Mouse (Mus musculus): Measurements from ENCODE around the gene Fcrls. TPM values are rescaled to one million over a fixed set of nuclear protein-coding genes. Genes with fewer than 3 reads are reported as not detected.

Gene Fcrls
- polyA plus RNA-seq, 1 experiment from 2014 or later, result 12.0 TPM

GRCm38 (mm10) chr3:87240909-87241308 is 22.6 kb downstream of the Fcrls start:
- ATAC-seq, result no peak

DNA sequence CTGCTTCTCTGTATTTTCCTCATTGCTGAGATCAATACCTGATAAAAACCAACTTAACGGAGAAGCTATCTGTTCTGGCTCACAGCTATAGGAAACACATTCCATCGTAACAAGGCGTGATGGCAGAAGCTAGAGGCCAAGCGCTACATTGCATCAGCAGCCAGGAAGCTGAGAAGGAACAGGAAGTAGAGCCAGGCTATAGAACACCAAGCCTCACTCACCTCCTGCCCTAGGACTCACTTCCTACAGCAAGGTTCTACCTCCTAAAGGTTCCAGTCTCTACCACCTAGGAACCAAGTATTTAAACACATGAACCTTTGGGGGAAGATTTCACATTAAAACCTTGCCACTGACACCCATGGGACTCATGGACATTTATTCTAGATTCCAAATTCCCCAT is 39.9 kb downstream of the Fcrls start:
- Histone ChIP-seq H3K36me3 (ENCODE audit: control insufficient read depth, insufficient read depth, low read length) (no peaks in the 10 kb centered on the region), H3K9ac (ENCODE audit: low read length) (no peak overlapping the region), H3K4me3 (ENCODE audit: low read depth, low read length) (no peak overlapping the region), H3K27ac (ENCODE audit: low read depth, low read length) (no peak overlapping the region), H3K4me1 (ENCODE audit: control insufficient read depth, insufficient read depth, low read length) (no peaks in the 10 kb centered on the region), H3K9me3 (replicated peaks; ENCODE audit: control insufficient read depth, low read length) (no peaks in the 10 kb centered on the region), H3K4me2 (ENCODE audit: low read length) (no peak overlapping the region), H3K27me3 (replicated peaks; ENCODE audit: control insufficient read depth, insufficient read depth, low read length) (no peaks in the 10 kb centered on the region)
- WGBS, result 96% methylated on average over 4 of the region's 4 CpGs
- DNase-seq (ENCODE audit: low spot score), result no peak
- ATAC-seq, result no peak

More at GRCm38 (mm10) chr3:87240909-87241308, 22.6 kb downstream of the Fcrls start:
- Histone ChIP-seq H3K9ac (ENCODE audit: low read length) (no peak overlapping the region), H3K27ac (ENCODE audit: low read depth, low read length) (no peak overlapping the region), H3K36me3 (ENCODE audit: control insufficient read depth, insufficient read depth, low read length) (no peaks in the 10 kb centered on the region), H3K9me3 (replicated peaks; ENCODE audit: control insufficient read depth, low read length) (no peaks in the 10 kb centered on the region), H3K4me3 (ENCODE audit: low read depth, low read length) (no peak overlapping the region), H3K4me2 (ENCODE audit: low read length) (no peak overlapping the region), H3K27me3 (replicated peaks; ENCODE audit: control insufficient read depth, insufficient read depth, low read length) (no peaks in the 10 kb centered on the region), H3K4me1 (ENCODE audit: control insufficient read depth, insufficient read depth, low read length) (no peaks in the 10 kb centered on the region)
- WGBS, result 78% methylated on average over 4 of the region's 4 CpGs
- no peak for DNase-seq (ENCODE audit: low spot score)

DNA sequence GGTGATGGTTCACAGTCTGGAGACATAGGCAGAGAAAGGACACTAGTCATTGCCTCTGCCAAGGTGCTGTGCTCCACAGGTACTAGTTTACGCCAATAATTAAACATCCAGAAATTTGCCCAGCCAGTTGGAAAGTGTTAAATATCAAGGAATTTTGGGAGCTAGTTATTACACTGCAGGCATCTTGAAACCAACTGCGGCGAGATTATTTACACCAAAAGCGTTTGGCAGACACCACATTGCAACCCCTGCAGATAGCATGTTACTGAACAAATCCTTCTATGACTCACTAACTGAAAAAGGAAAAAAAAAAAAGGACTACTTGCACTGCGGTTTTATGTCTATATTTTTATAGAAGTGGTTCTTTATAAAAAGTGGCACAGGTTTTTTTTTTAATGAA is 41.2 kb downstream of the Fcrls start:
- DNase-seq (ENCODE audit: low spot score), result no peak
- 83% methylated on average over 5 of the region's 5 CpGs for WGBS

GRCm38 (mm10) chr3:87215176-87215575 is 48.4 kb downstream of the Fcrls start:
- H3K27ac ChIP-seq (ENCODE audit: low read depth, low read length), result no peak overlapping the region
- no peak overlapping the region for H3K4me3 ChIP-seq (ENCODE audit: low read depth, low read length)
- no peaks in the 10 kb centered on the region for H3K4me1 ChIP-seq (ENCODE audit: control insufficient read depth, insufficient read depth, low read length)
- no peaks in the 10 kb centered on the region for H3K9me3 ChIP-seq (replicated peaks; ENCODE audit: control insufficient read depth, low read length)
- H3K27me3 ChIP-seq (replicated peaks; ENCODE audit: control insufficient read depth, insufficient read depth, low read length), result no peaks in the 10 kb centered on the region
- H3K36me3 ChIP-seq (ENCODE audit: control insufficient read depth, insufficient read depth, low read length), result no peaks in the 10 kb centered on the region
- DNase-seq (ENCODE audit: low spot score) (no peak), ATAC-seq (no peak)
- whole genome bisulfite sequencing, result 82% methylated on average over 11 of the region's 11 CpGs
- no peak overlapping the region for H3K9ac ChIP-seq (ENCODE audit: low read length)
- no peak overlapping the region for H3K4me2 ChIP-seq (ENCODE audit: low read length)

More for the DNA sequence above, 41.2 kb downstream of the Fcrls start:
- H3K27ac ChIP-seq (ENCODE audit: low read depth, low read length), result no peak overlapping the region
- H3K9me3 ChIP-seq (replicated peaks; ENCODE audit: control insufficient read depth, low read length), result no peaks in the 10 kb centered on the region
- H3K27me3 ChIP-seq (replicated peaks; ENCODE audit: control insufficient read depth, insufficient read depth, low read length), result no peaks in the 10 kb centered on the region
- no peaks in the 10 kb centered on the region for H3K4me1 ChIP-seq (ENCODE audit: control insufficient read depth, insufficient read depth, low read length)
- no peak overlapping the region for H3K9ac ChIP-seq (ENCODE audit: low read length)
- no peaks in the 10 kb centered on the region for H3K36me3 ChIP-seq (ENCODE audit: control insufficient read depth, insufficient read depth, low read length)
- no peak overlapping the region for H3K4me3 ChIP-seq (ENCODE audit: low read depth, low read length)
- H3K4me2 ChIP-seq (ENCODE audit: low read length), result no peak overlapping the region
- no peak for ATAC-seq

GRCm38 (mm10) chr3:87214221-87214864 is 49.2 kb downstream of the Fcrls start:
- DNase-seq (ENCODE audit: low spot score) (no peak), ATAC-seq (no peak)
- no peaks in the 10 kb centered on the region for H3K4me1 ChIP-seq (ENCODE audit: control insufficient read depth, insufficient read depth, low read length)
- H3K9ac ChIP-seq (ENCODE audit: low read length), result no peak overlapping the region
- H3K27me3 ChIP-seq (replicated peaks; ENCODE audit: control insufficient read depth, insufficient read depth, low read length), result no peaks in the 10 kb centered on the region
- H3K9me3 ChIP-seq (replicated peaks; ENCODE audit: control insufficient read depth, low read length), result no peaks in the 10 kb centered on the region
- no peak overlapping the region for H3K4me2 ChIP-seq (ENCODE audit: low read length)
- no peaks in the 10 kb centered on the region for H3K36me3 ChIP-seq (ENCODE audit: control insufficient read depth, insufficient read depth, low read length)
- no peak overlapping the region for H3K4me3 ChIP-seq (ENCODE audit: low read depth, low read length)
- 88% methylated on average over 19 of the region's 19 CpGs for WGBS
- H3K27ac ChIP-seq (ENCODE audit: low read depth, low read length), result no peak overlapping the region

DNA sequence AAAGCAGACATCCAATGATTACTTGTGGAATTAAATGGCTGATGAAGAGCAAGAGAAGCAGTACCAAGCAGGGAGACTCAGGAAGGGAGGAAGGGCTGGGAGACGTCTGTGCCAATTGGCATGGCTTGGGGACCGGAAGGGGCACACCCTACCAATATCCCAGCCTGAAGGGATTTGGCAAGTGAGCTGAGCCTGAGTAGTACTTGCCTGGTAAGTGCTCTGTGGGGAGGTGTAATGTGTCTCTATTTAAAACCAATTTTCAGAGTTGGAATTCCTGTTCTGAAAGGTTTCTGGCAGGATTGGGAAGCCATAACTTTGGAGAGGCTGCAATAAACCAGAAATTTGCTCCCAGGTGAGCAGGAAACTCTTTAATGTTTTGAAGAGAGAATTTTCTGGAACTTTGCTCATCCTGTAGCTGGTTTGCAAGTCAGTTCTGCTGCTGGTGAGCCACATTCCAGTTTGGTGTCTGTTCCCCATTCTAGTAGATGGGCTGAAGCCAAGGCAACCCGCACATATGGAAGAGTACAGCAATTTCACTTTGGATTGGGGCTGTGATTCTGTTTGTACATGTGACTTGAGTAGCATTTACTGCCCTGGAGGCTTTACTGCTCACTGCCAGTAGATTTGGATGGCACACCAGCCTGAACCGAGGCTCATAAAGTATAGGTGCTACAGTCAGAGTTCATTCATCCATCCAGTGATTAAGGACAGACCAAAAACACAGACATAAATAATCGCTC is 57.0 kb downstream of the Fcrls start:
- no peak overlapping the region for H3K27ac ChIP-seq (ENCODE audit: low read depth, low read length)
- no peak overlapping the region for H3K4me2 ChIP-seq (ENCODE audit: low read length)
- 86% methylated on average over 5 of the region's 5 CpGs for WGBS
- H3K9me3 ChIP-seq (replicated peaks; ENCODE audit: control insufficient read depth, low read length), result no peaks in the 10 kb centered on the region
- no peak for DNase-seq (ENCODE audit: low spot score)
- no peak for ATAC-seq
- no peaks in the 10 kb centered on the region for H3K27me3 ChIP-seq (replicated peaks; ENCODE audit: control insufficient read depth, insufficient read depth, low read length)
- H3K4me1 ChIP-seq (ENCODE audit: control insufficient read depth, insufficient read depth, low read length), result no peaks in the 10 kb centered on the region
- no peak overlapping the region for H3K9ac ChIP-seq (ENCODE audit: low read length)
- no peaks in the 10 kb centered on the region for H3K36me3 ChIP-seq (ENCODE audit: control insufficient read depth, insufficient read depth, low read length)
- no peak overlapping the region for H3K4me3 ChIP-seq (ENCODE audit: low read depth, low read length)

Other genes with a start within 250 kb of the Fcrls start
- 2.2 and 2.9 TPM in 2 replicates for gene Kirrel, start 89.0 kb downstream of the Fcrls start, polyA plus RNA-seq (2014; fragmentation: Nextera tagmentation; extraction: Ambion mirVana)
- 0.27 TPM in 1 of 2 replicates, not detected in the other for gene Cd5l, start 94.1 kb upstream of the Fcrls start, polyA plus RNA-seq (2014; fragmentation: Nextera tagmentation; extraction: Ambion mirVana)
- 0.11 TPM in 1 of 2 replicates, not detected in the other for gene Fcrl1, start 112.6 kb upstream of the Fcrls start, polyA plus RNA-seq (2014; fragmentation: Nextera tagmentation; extraction: Ambion mirVana)
- not detected in 2 replicates for gene Fcrl5, start 172.0 kb upstream of the Fcrls start, polyA plus RNA-seq (2014; fragmentation: Nextera tagmentation; extraction: Ambion mirVana)